Mouse (Mus musculus) bone marrow macrophage, adult 2 months (primary cell): ENCODE measurements around the gene Tmem125. TPM values are rescaled to one million over a fixed set of nuclear protein-coding genes. Genes with fewer than 3 reads are reported as not detected.
A peak's percentile ranks its signal among the peaks of the same experiment; 100 is the strongest.

Experiments
- H3K27ac ChIP-seq: 2 replicates; pipeline ENCODE4 v1.5.1; 2012; ENCODE audit warnings: low read depth, low read length; ENCODE audit not compliant: insufficient read depth
- H3K4me1 ChIP-seq: 2 replicates; pipeline ENCODE4 v1.6.1; 2012; ENCODE audit warnings: low read length; ENCODE audit not compliant: control insufficient read depth, insufficient read depth
- H3K4me3 ChIP-seq: 2 replicates; pipeline ENCODE4 v1.5.1; 2012; ENCODE audit warnings: mild to moderate bottlenecking, low read length, moderate library complexity; ENCODE audit not compliant: insufficient read depth
- CTCF ChIP-seq: IDR thresholded peaks from 2 replicates; pipeline ENCODE4 v1.5.1; 2012; ENCODE audit warnings: low read depth, mild to moderate bottlenecking, low read length, moderate library complexity
- POLR2A ChIP-seq: IDR thresholded peaks from 2 replicates; pipeline ENCODE4 v1.6.1; 2012; ENCODE audit warnings: mild to moderate bottlenecking, low read depth, low read length, borderline replicate concordance
- polyA plus RNA-seq: library from polyadenylated mRNA; stranded (reverse); fragments of >200 nt; gene quantifications from 2 replicates; pipeline ENCODE4 v1.2.4, GENCODE M21; 2012; ENCODE audit not compliant: missing spikeins, insufficient read depth, insufficient read length

The Tmem125 gene
- polyA plus RNA-seq: not detected in 2 replicates

- no peak within 1 kb of the TSS for H3K4me3 ChIP-seq
- H3K4me1 ChIP-seq: no peaks in the 10 kb centered on the region
- no peak within 1 kb of the TSS for H3K27ac ChIP-seq
- TF ChIP-seq POLR2A (no peak), CTCF (no peak)
Observed at GRCm38 (mm10) chr4:118543592-118544260, at the start of gene Tmem125. Tmem125 (minus strand) TSS chr4:118544044.

- H3K27ac ChIP-seq: no peak overlapping the region
- H3K4me3 ChIP-seq: no peak overlapping the region
- no peaks in the 10 kb centered on the region for H3K4me1 ChIP-seq
- no peak for TF ChIP-seq CTCF
- TF ChIP-seq POLR2A: no peak
Observed at GRCm38 (mm10) chr4:118589733-118590130, 45.9 kb upstream of the Tmem125 start.

DNA sequence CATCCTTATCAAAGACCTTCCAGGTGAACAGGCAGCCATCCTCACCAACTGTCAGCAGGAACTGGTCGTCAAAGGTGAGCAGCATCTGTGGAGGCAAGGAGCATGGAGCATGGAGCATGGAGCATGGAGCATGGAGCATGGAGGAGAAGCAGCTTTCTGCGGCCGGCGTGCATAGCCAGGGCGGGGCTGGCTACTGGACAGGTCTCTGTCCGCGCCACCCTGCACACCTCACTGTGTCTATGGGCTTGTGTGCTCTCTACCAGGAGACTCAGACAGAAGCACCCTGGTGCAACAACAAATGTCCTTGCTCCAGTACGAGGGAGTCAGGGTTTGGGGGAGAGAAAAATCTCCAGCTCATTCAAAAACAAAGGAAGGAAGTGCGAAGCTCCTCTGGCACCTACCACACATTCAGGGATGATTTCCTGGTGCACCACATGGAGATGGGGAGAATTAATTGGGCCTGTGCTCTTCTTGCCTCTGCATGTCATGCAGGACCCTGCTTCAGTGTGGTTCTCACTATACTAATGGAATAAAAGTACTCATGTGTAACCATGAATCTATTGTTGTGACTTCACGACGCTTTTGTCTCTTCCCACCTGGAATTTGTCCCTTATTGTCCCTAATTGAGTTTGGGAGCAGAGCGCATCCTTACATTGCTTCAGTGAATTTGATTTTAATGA lies 45.3 kb upstream of the Tmem125 start:
- Histone ChIP-seq H3K4me1 (no peaks in the 10 kb centered on the region), H3K4me3 (no peak overlapping the region), H3K27ac (no peak overlapping the region)
- TF ChIP-seq POLR2A (no peak), CTCF (no peak)

DNA sequence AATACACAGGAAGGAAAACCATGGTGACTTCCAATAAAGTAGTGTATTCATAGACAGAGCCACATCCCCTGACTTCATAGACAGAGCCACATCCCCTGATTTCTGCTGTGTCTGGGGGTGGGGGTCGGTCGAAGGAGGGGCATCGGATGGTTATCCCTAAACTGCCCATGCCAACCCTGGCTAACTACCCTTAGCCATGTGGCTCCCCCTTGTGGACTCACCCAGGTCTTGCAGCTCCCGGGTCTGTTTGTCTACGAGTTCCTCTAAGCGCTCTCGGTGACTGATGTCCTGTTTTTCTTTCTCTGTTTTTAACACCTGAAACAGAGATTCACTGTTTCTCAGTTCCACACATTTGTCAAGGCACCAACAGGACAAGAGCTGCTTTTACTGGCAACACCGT lies 38.8 kb upstream of the Tmem125 start:
- H3K4me3 ChIP-seq: no peak overlapping the region
- TF ChIP-seq POLR2A (no peak), CTCF (no peak)
- no peaks in the 10 kb centered on the region for H3K4me1 ChIP-seq
- no peak overlapping the region for H3K27ac ChIP-seq

DNA sequence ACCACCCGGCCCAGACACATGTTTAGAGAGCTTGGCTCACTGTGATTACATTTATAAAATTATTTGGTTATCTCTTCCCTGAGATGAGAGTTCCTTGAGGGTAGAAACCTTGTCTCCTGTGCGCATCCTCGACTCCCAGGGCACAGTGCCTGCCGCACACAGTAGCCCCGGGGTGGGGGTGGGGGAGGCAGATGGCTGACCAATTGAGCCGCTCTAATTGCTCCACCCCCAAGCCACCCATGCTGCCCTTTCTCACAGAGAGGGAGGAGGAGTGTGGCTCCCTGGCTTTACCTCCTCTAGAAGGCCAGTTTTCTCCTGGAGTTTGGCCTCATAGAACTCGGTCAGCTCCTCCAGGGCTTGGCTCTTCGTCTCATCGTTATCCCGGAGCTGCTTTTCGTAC lies 37.7 kb upstream of the Tmem125 start:
- Histone ChIP-seq H3K27ac (no peak overlapping the region), H3K4me3 (no peak overlapping the region), H3K4me1 (no peaks in the 10 kb centered on the region)
- TF ChIP-seq POLR2A (no peak), CTCF (no peak)

- H3K4me1 ChIP-seq: no peaks in the 10 kb centered on the region
- no peak overlapping the region for H3K27ac ChIP-seq
- H3K4me3 ChIP-seq: no peak overlapping the region
- TF ChIP-seq CTCF (no peak), POLR2A (no peak)
Observed at GRCm38 (mm10) chr4:118579313-118579712, 35.5 kb upstream of the Tmem125 start.

DNA sequence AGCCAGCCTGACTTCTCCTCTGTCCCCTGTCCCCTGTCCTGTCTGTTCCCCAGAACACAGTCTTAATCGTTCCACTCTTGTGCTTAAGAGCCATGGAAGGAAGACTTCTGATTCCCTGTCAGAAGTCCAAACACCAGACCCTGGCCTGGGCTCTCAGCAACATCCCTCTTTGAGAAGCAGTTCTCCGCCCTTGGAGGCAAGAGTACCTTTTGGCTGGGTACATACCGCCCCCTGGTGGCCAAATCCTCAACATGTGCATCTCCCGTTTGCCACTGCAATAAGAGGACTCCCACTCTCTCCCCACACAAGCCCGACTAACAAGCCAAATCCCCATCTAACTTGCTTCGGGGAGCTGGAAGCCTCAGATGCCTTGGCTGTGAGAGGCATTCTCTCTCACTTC lies 32.3 kb upstream of the Tmem125 start:
- Histone ChIP-seq H3K27ac (no peak overlapping the region), H3K4me1 (no peaks in the 10 kb centered on the region), H3K4me3 (no peak overlapping the region)
- TF ChIP-seq POLR2A: no peak
- peak; percentile 93 for TF ChIP-seq CTCF

- TF ChIP-seq CTCF (no peak), POLR2A (no peak)
Observed at GRCm38 (mm10) chr4:118571441-118571840, 27.6 kb upstream of the Tmem125 start.

DNA sequence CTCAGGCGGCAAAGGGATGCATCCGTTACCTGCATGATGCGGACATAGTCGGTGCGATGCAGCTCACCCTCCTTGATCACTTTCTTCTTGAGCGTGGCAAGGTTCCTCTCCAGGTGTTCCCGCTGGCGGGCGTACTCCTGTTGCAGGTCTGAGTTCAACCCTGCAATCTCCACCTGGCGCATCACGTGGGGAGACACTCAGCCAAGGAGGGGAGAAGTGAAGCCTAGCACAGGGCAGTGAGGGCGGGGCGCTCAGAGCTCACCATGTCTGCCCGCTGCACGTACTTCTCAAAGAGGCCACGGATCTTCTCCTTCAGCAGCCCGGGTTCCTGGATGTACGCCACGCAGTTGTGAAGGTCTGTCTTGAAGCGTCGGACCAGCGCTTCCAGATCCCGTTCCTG lies 25.5 kb upstream of the Tmem125 start:
- no peak for TF ChIP-seq POLR2A
- TF ChIP-seq CTCF: no peak
- H3K4me1 ChIP-seq: no peaks in the 10 kb centered on the region
- H3K27ac ChIP-seq: no peak overlapping the region
- no peak overlapping the region for H3K4me3 ChIP-seq

More at GRCm38 (mm10) chr4:118571441-118571840, 27.6 kb upstream of the Tmem125 start:
- Histone ChIP-seq H3K27ac (no peak overlapping the region), H3K4me1 (no peaks in the 10 kb centered on the region), H3K4me3 (no peak overlapping the region)

DNA sequence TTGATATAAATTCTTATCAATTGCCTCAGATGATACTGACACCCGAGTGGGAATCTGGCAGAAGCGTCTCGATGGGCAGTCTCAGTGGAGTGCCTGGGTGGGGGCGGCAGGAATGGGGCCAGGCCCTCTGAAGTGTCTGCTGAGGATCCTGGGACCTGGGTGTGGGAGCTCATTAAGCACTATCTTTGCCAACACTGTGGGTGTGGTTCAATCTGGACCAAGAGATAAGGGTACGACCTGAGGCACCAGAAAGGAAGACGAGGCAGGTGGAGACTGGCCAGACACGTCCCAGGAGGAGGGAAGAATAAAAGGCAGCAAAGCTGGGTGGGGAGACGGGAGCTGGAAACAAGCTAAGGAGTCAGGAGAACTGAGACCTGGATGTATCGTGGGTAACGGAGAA lies 24.9 kb upstream of the Tmem125 start:
- Histone ChIP-seq H3K4me3 (no peak overlapping the region), H3K4me1 (no peaks in the 10 kb centered on the region), H3K27ac (no peak overlapping the region)
- TF ChIP-seq CTCF (no peak), POLR2A (no peak)
